12 mouse cellular contexts compared by ENCODE assay signal in genomic region chr13:14014540-14014939, GRCm38 (mm10).
"Had no signal": no experiment of that assay in that cellular context is flagged by ENCODE, and none has a peak within 500 bp of the region (broad histone marks: within the 10 kb centered on the region; RNA-seq: fewer than 3 reads in every experiment).

No protein-coding gene starts in this region.

- H3K9me3 ChIP-seq: limb, embryonic 15.5 days; liver, embryonic 12.5 days; stomach, embryonic 15.5 days had no signal

- H3K27ac ChIP-seq: left cerebral cortex, adult 2 months; limb, embryonic 15.5 days; liver, embryonic 12.5 days; stomach, embryonic 15.5 days had no signal

- H3K9ac ChIP-seq: limb, embryonic 15.5 days; liver, embryonic 12.5 days; lung, embryonic 14.5 days; stomach, embryonic 15.5 days had no signal

- H3K4me1 ChIP-seq: limb, embryonic 15.5 days; stomach, embryonic 15.5 days had no signal

- DNase-seq: kidney, postnatal 14 days; lung, embryonic 14.5 days; lung, postnatal 10 days; lung, postnatal 4 days; right cerebral cortex, postnatal 14 days; thymus, postnatal 36 days had no signal

- ATAC-seq: liver, embryonic 12.5 days; midbrain, embryonic 16.5 days had no signal

- H3K4me3 ChIP-seq: left cerebral cortex, adult 2 months; limb, embryonic 15.5 days; liver, embryonic 12.5 days; stomach, embryonic 15.5 days had no signal

- H3K4me2 ChIP-seq: limb, embryonic 15.5 days; liver, embryonic 12.5 days; lung, embryonic 14.5 days; midbrain, embryonic 11.5 days; stomach, embryonic 15.5 days had no signal

- H3K27me3 ChIP-seq: limb, embryonic 15.5 days; liver, embryonic 12.5 days; stomach, embryonic 15.5 days had no signal
